Mouse (Mus musculus) cortical plate, adult 2 months (tissue): Measurements from ENCODE around the gene Sox2. TPM values are rescaled to one million over a fixed set of nuclear protein-coding genes. Genes with fewer than 3 reads are reported as not detected.

Experiments
- H3K27ac ChIP-seq: fragments of 200-500 bp; 2 replicates; pipeline ENCODE4 v1.5.1; 2012; ENCODE audit warnings: low read length, control low read depth, inconsistent platforms; ENCODE audit not compliant: insufficient read depth
- H3K4me1 ChIP-seq: fragments of 200-500 bp; 2 replicates; pipeline ENCODE4 v1.6.1; 2011; ENCODE audit warnings: low read length; ENCODE audit not compliant: control insufficient read depth, insufficient read depth
- H3K4me3 ChIP-seq: fragments of 200-500 bp; 2 replicates; pipeline ENCODE4 v1.5.1; 2011; ENCODE audit warnings: mild to moderate bottlenecking, low read length, control low read depth; ENCODE audit not compliant: insufficient read depth
- CTCF ChIP-seq: fragments of 200-500 bp; IDR thresholded peaks from 2 replicates; pipeline ENCODE4 v1.5.1; 2011; ENCODE audit warnings: mild to moderate bottlenecking, control low read depth, low read length; ENCODE audit not compliant: insufficient read depth; ENCODE audit errors: extremely low read depth
- POLR2A ChIP-seq: fragments of 200-500 bp; IDR thresholded peaks from 2 replicates; pipeline ENCODE4 v1.6.1; 2011; ENCODE audit warnings: mild to moderate bottlenecking, low read length, control low read depth; ENCODE audit not compliant: insufficient read depth; ENCODE audit errors: extremely low read depth
- polyA plus RNA-seq: library from polyadenylated mRNA; depleted of rRNA; stranded (reverse); fragments of >200 nt; gene quantifications from 2 replicates; pipeline ENCODE4 v1.2.3, GENCODE M21; 2012

Gene Sox2
- polyA plus RNA-seq, 1 experiment = 30.5 TPM

DNA sequence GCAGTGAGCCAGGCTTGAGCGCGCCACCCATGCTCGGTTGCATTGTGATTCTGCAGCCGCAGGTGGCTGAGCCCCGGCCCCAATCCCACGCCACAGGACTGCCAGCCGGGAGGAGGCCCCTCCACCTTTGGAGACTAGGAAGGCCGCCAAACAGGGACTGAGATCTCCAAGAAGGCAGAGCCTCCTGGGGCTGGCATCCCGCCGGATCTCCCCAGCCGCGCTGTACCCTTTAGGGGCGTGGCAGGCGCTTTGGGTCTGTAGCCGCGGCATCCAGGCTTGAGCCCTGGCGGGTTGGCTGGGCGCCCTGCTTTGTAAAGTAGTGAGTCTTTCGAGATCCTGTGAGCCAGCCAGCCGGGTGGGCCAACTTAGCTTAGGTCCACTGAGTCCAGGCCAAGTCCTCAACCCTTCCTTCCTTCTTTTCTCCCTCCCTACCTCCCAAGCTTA lies 7.7 kb upstream of the Sox2 start:
- Histone ChIP-seq H3K4me3 (peak overlapping the region; percentile 21), H3K27ac (peak overlapping the region; percentile 79), H3K4me1 (no peaks in the 10 kb centered on the region)
- TF ChIP-seq CTCF = no peak

DNA sequence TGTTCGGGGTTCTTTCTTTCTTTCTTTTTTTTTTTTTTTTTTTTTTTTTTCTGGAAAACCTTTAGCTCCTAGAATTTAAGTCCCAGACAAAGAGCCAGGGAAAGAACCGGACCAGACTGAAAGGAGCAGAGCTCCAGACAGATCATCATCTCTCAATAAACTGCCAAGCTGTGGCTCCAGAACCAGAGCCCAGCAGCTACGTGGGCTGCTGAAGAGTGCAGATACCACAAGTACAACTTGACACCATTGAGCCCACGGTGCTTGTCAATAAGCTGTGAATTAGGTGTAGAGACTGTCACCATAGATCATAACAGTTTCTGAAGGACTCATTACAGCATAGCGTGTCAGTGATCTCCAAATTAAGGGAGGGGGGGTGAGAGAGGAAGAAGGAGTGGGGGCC lies 7.1 kb upstream of the Sox2 start:
- TF ChIP-seq CTCF (no peak), POLR2A (no peak)
- peak overlapping the region; percentile 21; the same call in 1 of the 2 replicates for H3K4me3 ChIP-seq
- 0 out of 2 replicates have a peak overlapping the region, but pooled peaks have one; percentile 55 for H3K27ac ChIP-seq
- peaks cover under 1% of the 10 kb centered on the region; the same call in 1 of the 2 replicates for H3K4me1 ChIP-seq

DNA sequence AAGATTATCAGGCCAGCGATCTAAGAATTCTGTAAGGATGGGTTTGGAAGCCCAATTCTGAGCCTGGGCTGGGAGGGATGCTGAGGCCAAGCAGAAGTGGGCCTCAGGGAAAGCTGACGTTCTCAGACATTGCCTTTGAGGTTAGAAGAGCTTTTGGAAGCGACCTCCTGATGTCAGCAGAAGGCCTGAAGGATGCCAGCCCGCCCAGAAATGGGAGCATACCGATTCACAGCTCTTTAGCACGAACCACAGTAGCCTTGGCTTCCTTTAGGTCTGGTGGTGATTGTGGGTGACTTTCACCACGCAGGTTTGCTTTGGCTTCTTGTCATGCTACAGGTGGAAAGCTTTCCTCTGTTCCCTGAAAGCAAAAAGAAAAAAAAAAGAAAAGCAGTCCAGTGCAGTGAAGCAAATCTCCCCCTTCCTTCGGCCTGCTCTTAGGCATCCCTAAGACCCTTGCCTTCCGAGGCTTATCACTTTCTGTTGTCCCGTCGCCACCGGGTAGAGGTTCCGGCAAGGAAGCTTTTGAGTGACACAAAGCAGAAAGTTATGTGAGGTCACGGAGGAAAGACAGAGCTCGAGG lies 6.6 kb upstream of the Sox2 start:
- H3K4me1 ChIP-seq = peaks cover 2% of the 10 kb centered on the region; the same call in 1 of the 2 replicates
- H3K4me3 ChIP-seq = no peak overlapping the region
- 0 out of 2 replicates have a peak overlapping the region, but pooled peaks have one; percentile 55 for H3K27ac ChIP-seq
- no peak for TF ChIP-seq CTCF
- no peak for TF ChIP-seq POLR2A

DNA sequence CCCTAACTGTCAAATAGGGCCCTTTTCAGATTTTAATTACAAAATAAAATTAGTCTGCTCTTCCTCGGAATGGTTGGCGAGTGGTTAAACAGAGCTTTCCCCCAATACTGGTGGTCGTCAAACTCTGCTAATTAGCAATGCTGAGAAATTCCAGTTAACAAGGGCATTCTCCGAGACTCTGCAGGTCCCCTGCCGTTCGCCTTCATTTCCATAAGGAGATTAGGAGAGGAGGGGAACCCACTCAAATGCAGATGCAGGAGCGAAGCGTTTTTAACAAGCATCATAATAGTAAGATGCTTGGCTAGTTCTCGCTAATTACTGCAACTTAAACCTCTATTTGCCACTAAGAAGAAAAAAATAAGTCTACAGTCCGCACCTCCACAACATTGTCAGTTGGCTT lies 4.0 kb upstream of the Sox2 start:
- no peak overlapping the region for H3K27ac ChIP-seq

DNA sequence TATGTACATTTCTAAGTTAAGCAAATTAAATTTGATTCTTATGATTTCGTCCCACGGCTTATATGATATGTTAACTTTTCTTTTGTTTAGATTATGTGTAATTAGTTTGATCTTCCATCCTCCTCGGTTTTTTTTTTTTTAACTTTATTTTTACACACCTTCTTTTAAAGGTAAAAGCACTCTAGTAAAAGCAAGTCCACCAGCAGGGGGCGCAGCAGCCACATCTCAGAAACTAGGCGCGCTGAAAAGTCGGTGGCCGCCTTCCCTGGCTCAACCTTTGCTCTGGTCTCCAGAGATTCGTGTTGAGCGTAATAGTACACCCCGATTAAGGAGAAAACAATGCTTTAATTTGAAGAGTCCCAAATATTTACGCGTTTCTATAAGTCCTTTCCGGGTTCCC lies 2.5 kb upstream of the Sox2 start:
- H3K4me3 ChIP-seq = no peak overlapping the region
- TF ChIP-seq CTCF (peak; percentile 55; the same call in 1 of the 2 replicates), POLR2A (no peak)
- H3K4me1 ChIP-seq = peaks cover 2% of the 10 kb centered on the region; the same call in 1 of the 2 replicates
- 0 out of 2 replicates have a peak overlapping the region, but pooled peaks have one; percentile 83 for H3K27ac ChIP-seq

More for the DNA sequence above, 4.0 kb upstream of the Sox2 start:
- Histone ChIP-seq H3K4me3 (no peak overlapping the region), H3K4me1 (peaks cover 2% of the 10 kb centered on the region; the same call in 1 of the 2 replicates)
- no peak for TF ChIP-seq CTCF
- TF ChIP-seq POLR2A = no peak

DNA sequence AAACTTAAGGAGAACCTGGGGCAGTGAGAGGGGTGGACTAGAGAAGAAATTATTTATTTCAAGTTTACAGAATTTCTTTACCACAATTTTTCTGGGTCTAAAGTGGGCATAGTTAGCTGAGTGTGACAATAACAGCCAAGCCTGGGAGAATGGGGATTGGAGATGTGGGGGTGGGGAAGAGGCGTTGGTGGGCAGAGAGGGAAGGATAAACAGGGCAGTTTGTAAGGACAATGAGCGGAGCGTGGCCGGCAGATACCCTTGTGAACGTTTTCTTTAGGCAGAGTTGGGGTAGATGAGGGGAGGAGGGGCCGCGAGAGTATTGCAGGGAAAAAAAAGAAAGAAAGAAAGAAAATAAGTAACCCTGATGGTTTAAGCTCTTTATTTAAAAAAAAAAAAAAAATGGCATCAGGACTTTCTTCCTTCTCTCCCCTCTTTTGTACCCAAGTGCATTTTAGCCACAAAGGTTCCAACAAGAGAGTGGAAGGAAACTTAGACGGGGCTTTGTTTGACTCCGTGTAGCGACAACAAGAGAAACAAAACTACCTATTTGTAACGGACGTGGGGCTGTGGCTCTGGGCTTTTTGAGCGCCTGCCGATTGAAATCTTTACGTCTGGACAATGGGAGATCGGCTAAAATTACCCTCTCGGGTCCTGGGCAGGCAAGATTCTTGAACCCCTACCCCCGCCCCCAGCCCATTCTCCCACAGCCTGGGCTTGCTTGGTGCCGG lies 1.9 kb upstream of the Sox2 start:
- Histone ChIP-seq H3K4me3 (peak overlapping the region; percentile 27), H3K4me1 (peaks cover 2% of the 10 kb centered on the region; the same call in 1 of the 2 replicates), H3K27ac (peak overlapping the region; percentile 83)
- TF ChIP-seq CTCF (no peak), POLR2A (no peak)

DNA sequence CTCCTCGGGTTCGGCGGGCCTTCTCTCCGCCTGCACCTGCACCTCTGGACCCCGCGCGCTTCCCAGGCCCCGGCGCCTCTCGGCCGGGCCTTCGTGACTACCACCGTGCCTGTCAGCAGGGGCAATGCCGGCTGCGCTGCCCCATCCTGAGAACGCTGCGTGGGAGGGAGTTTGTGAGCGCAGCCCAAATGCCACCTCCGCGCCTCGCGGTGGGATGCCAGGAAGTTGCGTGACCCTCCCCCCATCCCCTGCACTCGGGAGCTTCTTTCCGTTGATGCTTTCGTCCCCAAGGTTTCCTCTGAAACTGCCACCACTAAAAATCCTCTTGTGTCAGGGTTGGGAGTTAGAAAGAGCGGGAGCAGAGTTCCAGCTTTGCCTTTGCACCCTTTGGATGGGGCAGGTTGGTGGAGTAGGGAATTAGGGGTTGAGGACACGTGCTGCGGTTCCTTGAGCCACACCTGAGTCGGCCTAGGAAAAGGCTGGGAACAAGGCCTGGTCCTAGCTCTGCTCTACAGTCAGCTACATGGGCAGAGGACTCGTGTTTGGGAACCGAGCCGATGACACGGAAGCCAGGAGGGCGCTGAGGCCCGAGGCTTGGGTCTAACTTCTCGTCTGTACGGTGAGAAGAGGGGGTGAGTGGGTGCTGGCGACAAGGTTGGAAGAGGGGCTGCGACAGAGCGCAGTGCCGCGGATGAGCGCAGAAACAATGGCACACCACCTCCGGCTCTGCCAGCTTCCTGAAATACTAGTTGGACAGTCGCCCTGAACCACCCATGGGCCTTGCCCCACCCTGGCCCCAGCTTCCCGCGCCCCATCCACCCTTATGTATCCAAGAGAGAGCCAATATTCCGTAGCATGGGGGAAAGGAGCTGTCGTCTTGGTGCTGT lies 1.1 kb upstream of the Sox2 start:
- Histone ChIP-seq H3K27ac (peak overlapping the region; percentile 83), H3K4me1 (peaks cover 2% of the 10 kb centered on the region; the same call in 1 of the 2 replicates)

DNA sequence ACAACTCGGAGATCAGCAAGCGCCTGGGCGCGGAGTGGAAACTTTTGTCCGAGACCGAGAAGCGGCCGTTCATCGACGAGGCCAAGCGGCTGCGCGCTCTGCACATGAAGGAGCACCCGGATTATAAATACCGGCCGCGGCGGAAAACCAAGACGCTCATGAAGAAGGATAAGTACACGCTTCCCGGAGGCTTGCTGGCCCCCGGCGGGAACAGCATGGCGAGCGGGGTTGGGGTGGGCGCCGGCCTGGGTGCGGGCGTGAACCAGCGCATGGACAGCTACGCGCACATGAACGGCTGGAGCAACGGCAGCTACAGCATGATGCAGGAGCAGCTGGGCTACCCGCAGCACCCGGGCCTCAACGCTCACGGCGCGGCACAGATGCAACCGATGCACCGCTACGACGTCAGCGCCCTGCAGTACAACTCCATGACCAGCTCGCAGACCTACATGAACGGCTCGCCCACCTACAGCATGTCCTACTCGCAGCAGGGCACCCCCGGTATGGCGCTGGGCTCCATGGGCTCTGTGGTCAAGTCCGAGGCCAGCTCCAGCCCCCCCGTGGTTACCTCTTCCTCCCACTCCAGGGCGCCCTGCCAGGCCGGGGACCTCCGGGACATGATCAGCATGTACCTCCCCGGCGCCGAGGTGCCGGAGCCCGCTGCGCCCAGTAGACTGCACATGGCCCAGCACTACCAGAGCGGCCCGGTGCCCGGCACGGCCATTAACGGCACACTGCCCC lies 586 bp downstream of the Sox2 start:
- TF ChIP-seq POLR2A (no peak), CTCF (no peak)
- peak overlapping the region; percentile 83 for H3K27ac ChIP-seq
- H3K4me3 ChIP-seq = peak overlapping the region; percentile 69
- H3K4me1 ChIP-seq = peaks cover 2% of the 10 kb centered on the region; the same call in 1 of the 2 replicates

More for the DNA sequence above, 1.1 kb upstream of the Sox2 start:
- TF ChIP-seq CTCF = no peak
- no peak for TF ChIP-seq POLR2A
- H3K4me3 ChIP-seq = peak overlapping the region; percentile 27
